Mouse (Mus musculus) liver, embryonic 14.5 days (tissue): ENCODE data around the gene Rsad2.

Source experiments
- CTCF ChIP-seq: IDR thresholded peaks from 2 replicates; pipeline ENCODE4 v1.5.1; 2016; ENCODE audit warnings: antibody characterized with exemption, low read depth, control low read depth
- EP300 ChIP-seq: IDR thresholded peaks from 2 replicates; pipeline ENCODE4 v1.6.1; 2016; ENCODE audit warnings: antibody characterized with exemption, low read depth

DNA sequence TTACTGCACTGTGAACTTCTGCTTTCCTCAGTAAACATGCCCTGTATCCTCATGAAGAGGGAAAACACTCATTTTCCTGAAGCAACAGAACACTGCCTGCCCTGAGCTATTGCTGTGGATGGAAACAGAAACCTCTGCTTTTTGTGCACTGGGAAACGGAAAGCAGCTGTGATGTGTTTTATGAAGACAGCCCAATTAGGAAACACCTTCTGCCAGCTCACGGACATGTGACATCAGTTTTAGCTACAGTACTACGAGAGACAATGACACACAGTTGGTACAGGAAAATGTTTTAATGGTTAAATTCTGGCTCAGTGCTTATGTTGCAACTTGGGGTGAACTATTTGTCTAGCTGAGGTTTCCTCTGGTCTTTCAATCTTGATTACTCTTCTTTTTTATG is 16.9 kb downstream of the Rsad2 start:
- TF ChIP-seq CTCF (no peak), EP300 (no peak)
